Mouse (Mus musculus): ENCODE results near the gene Itih1. TPM values are rescaled to one million over a fixed set of nuclear protein-coding genes. Genes with fewer than 3 reads are reported as not detected.

Gene Itih1
- total and polyA plus RNA-seq, 3 experiments = not detected

- H3K9me3 ChIP-seq (replicated peaks; ENCODE audit: low read length) = peaks cover 8% of the 10 kb centered on the region
- peaks cover 27% of the 10 kb centered on the region for H3K27me3 ChIP-seq (replicated peaks)
- H3K9ac ChIP-seq (ENCODE audit: insufficient read depth, low read depth) = no peak overlapping the region
- H3K79me2 ChIP-seq (replicated peaks; ENCODE audit: control insufficient read depth, extremely low read depth, insufficient read depth, poor library complexity, severe bottlenecking) = no peaks in the 10 kb centered on the region
- H3K4me1 ChIP-seq (ENCODE audit: control insufficient read depth in 1 of 2, insufficient read depth in 2 of 2) = peaks cover 0 to under 1% of the 10 kb centered on the region in 2 experiments; a peak in 1 of 4 replicates
- no peak overlapping the region for H3K27ac ChIP-seq (ENCODE audit: insufficient read depth, low read depth)
- H3K36me3 ChIP-seq (replicated peaks in 1 of 2; ENCODE audit: control insufficient read depth in 1 of 2, insufficient read depth in 1 of 2, low read length in 1 of 2) = no peaks in the 10 kb centered on the region
- H3K4me2 ChIP-seq (ENCODE audit: insufficient read depth, low read depth, poor library complexity, severe bottlenecking) = no peak overlapping the region
- in situ Hi-C loops (cut with MboI; ENCODE audit: low pct_ligation_motif_present, low pct_unique_long_range_greater_than_20kb, low sequenced_read_pairs) (no loop called here), dilution Hi-C loops (cut with MboI; ENCODE audit: extremely low pct_ligation_motif_present, extremely low pct_unique_long_range_greater_than_20kb, low sequenced_read_pairs) (no loop called here)
- no peak for DNase-seq (ENCODE audit: extremely low read depth)
- H3K4me3 ChIP-seq (replicated peaks in 1 of 3; ENCODE audit: low read depth in 2 of 3, low read length in 2 of 3, poor library complexity in 1 of 3) = no peak overlapping the region
- TF ChIP-seq MAX (IDR thresholded peaks at IDR 0.05; ENCODE audit: low read length) (no peak), RAD21 (IDR thresholded peaks at IDR 0.05; ENCODE audit: low read depth, low read length) (no peak), POLR2A (IDR thresholded peaks at IDR 0.05; ENCODE audit: low read depth, low read length) (no peak), PAX5 (IDR thresholded peaks at IDR 0.05; ENCODE audit: low read length) (no peak), KAT2A (IDR thresholded peaks at IDR 0.05; ENCODE audit: insufficient replicate concordance, low read length) (no peak), TBP (conservative IDR thresholded peaks at IDR 0.05; ENCODE audit: low read depth, low read length) (no peak), MAZ (IDR thresholded peaks at IDR 0.05; ENCODE audit: low read depth, low read length) (no peak), SMC3 (IDR thresholded peaks at IDR 0.05; ENCODE audit: low read depth, low read length) (no peak), ZMIZ1 (IDR thresholded peaks at IDR 0.05; ENCODE audit: low read depth, low read length) (no peak), RCOR1 (conservative IDR thresholded peaks at IDR 0.05; ENCODE audit: low read depth, low read length) (no peak)
Observed at GRCm38 (mm10) chr14:30902628-30903027, 40.5 kb downstream of the Itih1 start.

DNA sequence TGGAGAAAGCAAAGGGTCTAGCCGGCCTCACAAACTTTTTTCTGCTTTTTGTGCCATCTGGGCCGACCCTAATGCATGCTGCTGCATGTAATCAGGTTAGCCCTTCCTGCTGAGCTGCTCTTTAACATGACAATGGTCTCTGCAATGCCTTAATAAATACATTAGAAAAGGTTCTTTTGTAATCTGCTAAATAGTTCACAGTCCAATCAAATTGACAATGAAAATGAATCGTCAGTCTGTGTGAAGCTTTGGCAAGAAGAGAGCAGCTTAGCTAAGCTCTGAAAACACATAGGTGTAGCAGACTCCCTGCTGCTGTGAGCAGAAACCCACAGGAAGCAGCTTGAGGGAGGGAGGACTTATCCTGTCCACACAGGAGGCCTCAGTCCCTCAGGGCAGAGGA is 43.1 kb downstream of the Itih1 start:
- Histone ChIP-seq H3K4me2 (ENCODE audit: insufficient read depth, low read depth, poor library complexity, severe bottlenecking) (no peak overlapping the region), H3K9ac (ENCODE audit: insufficient read depth, low read depth) (no peak overlapping the region), H3K4me1 (ENCODE audit: control insufficient read depth in 1 of 2, insufficient read depth in 2 of 2) (no peaks in the 10 kb centered on the region), H3K36me3 (replicated peaks in 1 of 2; ENCODE audit: control insufficient read depth in 1 of 2, insufficient read depth in 1 of 2, low read length in 1 of 2) (no peaks in the 10 kb centered on the region), H3K27me3 (replicated peaks) (peaks cover 42% of the 10 kb centered on the region), H3K79me2 (replicated peaks; ENCODE audit: control insufficient read depth, extremely low read depth, insufficient read depth, poor library complexity, severe bottlenecking) (no peaks in the 10 kb centered on the region), H3K4me3 (replicated peaks in 1 of 3; ENCODE audit: low read depth in 2 of 3, low read length in 2 of 3, poor library complexity in 1 of 3) (no peak overlapping the region), H3K9me3 (replicated peaks; ENCODE audit: low read length) (peaks cover 8% of the 10 kb centered on the region), H3K27ac (ENCODE audit: insufficient read depth, low read depth) (no peak overlapping the region)
- in situ Hi-C loops (cut with MboI; ENCODE audit: low pct_ligation_motif_present, low pct_unique_long_range_greater_than_20kb, low sequenced_read_pairs) = no loop called here
- dilution Hi-C loops (cut with MboI; ENCODE audit: extremely low pct_ligation_motif_present, extremely low pct_unique_long_range_greater_than_20kb, low sequenced_read_pairs) = no loop called here
- no peak for TF ChIP-seq GABPA (IDR thresholded peaks at IDR 0.05; ENCODE audit: insufficient replicate concordance, low read depth, low read length)
- no peak for TF ChIP-seq MXI1 (IDR thresholded peaks at IDR 0.05; ENCODE audit: low read depth, low read length)
- TF ChIP-seq MYC (IDR thresholded peaks at IDR 0.05; ENCODE audit: low read depth, low read length) = no peak
- TF ChIP-seq POLR2AphosphoS2 (IDR thresholded peaks at IDR 0.05; ENCODE audit: low read depth, low read length) = no peak
- TF ChIP-seq TCF12 (IDR thresholded peaks at IDR 0.05; ENCODE audit: low read depth, low read length) = no peak
- TF ChIP-seq ZC3H11A (IDR thresholded peaks at IDR 0.05; ENCODE audit: low read depth, low read length) = no peak
- no peak for TF ChIP-seq NELFE (IDR thresholded peaks at IDR 0.05; ENCODE audit: low read depth, low read length)
- TF ChIP-seq MAZ (IDR thresholded peaks at IDR 0.05; ENCODE audit: low read depth, low read length) = no peak
- TF ChIP-seq UBTF (IDR thresholded peaks at IDR 0.05; ENCODE audit: low read depth, low read length) = no peak
- TF ChIP-seq JUN (IDR thresholded peaks at IDR 0.05; ENCODE audit: insufficient read depth, low read depth, low read length) = no peak
- TF ChIP-seq RCOR1 (conservative IDR thresholded peaks at IDR 0.05; ENCODE audit: low read depth, low read length) = no peak
- TF ChIP-seq PAX5 (IDR thresholded peaks at IDR 0.05; ENCODE audit: low read length) = no peak
- TF ChIP-seq JUND (conservative IDR thresholded peaks at IDR 0.05; ENCODE audit: low read depth, low read length) = no peak
- no peak for TF ChIP-seq USF1 (IDR thresholded peaks at IDR 0.05; ENCODE audit: low read depth, low read length)
- no peak for TF ChIP-seq NRF1 (IDR thresholded peaks at IDR 0.05; ENCODE audit: low read depth, low read length)
- DNase-seq (ENCODE audit: extremely low read depth) = no peak
